Mouse (Mus musculus): ENCODE results near the gene Rasgrf1.
"Not testable (repeated sequence)": the region's sequence is repeated elsewhere in the genome, so short reads cannot be mapped to it uniquely, and the experiment has no call there.

Gene Rasgrf1

GRCm38 (mm10) chr9:90036313-90036712 is 126.6 kb downstream of the Rasgrf1 start:
- DNase-seq (ENCODE audit: low spot score in 2 of 2), result no peak

GRCm38 (mm10) chr9:90038535-90038934 is 128.8 kb downstream of the Rasgrf1 start:
- no peak for DNase-seq (ENCODE audit: low spot score in 2 of 2)

GRCm38 (mm10) chr9:90040916-90041315 is 131.2 kb downstream of the Rasgrf1 start:
- no peak for DNase-seq (ENCODE audit: low spot score in 2 of 2)

DNA sequence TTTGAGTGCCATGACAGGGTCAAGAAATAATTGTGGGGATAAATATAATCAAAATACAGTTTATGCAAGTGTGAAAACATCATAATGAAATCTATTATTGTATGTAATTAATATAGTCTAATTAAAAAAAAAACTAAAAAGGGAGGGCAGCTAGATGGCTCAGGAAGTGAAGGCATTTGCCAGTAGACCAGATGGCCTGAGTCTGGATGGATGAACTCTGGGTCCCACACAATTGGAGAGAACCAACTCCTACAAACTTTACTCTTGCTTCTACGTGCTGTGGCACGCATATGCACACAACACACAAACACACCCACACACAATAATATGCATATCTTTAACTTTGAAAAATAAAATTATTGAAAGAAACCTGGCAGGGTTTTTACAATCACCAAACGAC is 131.8 kb downstream of the Rasgrf1 start:
- no peak for DNase-seq (ENCODE audit: low spot score in 2 of 2)

- DNase-seq (ENCODE audit: low spot score in 2 of 2), result not testable (repeated sequence)
Observed at GRCm38 (mm10) chr9:90042906-90043305, 133.2 kb downstream of the Rasgrf1 start.

GRCm38 (mm10) chr9:90045191-90045590 is 135.5 kb downstream of the Rasgrf1 start:
- DNase-seq (ENCODE audit: low spot score in 2 of 2), result no peak

- DNase-seq (ENCODE audit: low spot score in 2 of 2), result no peak
Observed at GRCm38 (mm10) chr9:90047937-90048627, 138.4 kb downstream of the Rasgrf1 start.

DNA sequence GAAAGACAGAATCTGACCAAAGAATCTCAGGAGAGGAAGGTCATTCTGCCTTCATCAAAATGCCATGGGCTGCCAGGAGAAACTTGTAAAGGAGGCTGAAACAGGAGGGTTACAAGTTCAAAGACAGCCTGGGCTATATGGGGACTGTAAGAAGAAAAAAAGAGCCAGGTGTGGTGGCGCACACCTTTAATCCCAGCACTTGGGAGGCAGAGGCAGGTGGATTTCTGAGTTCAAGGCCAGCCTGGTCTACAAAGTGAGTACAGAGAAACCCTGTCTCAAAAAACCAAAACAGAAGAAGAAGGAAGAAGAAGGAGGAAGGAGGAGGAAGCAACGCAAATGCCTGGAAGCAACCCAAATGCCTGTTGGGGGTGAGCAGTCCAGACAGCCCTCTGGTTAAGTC is 144.1 kb downstream of the Rasgrf1 start, which contains the start of gene Ctsh:
TSS of gene Ctsh (plus strand) at position 301 of the 400 bp plus-strand sequence.
- no peak for DNase-seq (ENCODE audit: low spot score in 2 of 2)

DNA sequence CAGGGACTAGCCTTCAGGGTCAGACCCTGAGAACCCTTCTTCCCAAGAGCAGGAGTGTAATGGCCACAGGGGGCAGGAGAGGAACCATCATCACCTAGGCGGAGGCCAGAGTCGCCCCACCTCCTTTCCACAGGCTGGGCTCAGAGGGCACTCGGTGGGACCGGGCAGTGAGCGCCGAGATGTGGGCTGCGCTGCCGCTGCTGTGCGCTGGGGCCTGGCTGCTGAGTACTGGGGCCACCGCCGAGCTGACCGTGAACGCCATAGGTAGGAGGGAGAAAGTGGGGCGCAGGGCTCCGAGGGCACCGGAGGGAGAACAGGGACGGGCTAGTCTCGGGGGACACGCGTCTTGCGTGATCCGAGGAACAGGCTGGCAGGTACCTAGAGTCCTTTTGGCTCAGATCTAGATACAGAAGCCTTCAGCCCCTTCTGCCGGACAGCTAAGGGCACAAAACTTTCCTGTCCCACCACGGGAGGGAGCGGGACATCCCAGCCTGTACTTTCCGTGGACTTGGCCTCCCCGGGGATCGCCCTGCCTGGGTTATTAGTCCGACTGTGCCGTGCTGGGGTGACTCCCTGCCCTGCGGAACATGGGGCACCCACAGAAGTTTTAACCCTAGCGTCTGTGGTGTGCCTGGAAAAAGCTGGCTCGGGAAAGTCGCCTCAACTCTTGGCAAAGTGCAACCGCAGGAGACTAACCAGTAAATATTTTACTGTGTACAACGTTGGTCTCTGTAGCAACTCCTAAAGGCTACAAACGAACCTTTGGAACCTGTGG is 144.8 kb downstream of the Rasgrf1 start:
- peak; percentile 38 for DNase-seq (ENCODE audit: low spot score in 2 of 2)

DNA sequence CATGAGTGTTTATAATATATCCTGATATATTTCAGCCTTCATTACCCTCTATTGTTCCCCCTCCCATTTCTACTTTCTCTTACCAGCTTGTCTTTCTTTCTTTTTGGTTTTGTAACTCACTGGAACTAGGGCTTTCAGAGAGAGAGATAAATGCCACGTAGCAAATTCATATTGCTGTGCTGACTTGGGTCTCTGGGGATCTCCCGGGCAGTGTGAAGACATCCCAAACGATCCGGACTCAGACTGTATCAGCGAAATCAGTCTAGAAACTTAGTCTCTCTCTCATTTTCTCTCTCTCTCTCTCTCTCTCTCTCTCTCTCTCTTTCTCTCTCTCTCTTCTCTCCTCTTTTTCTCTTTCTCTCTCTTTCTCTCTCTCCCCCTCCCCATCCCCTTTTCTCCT is 145.7 kb downstream of the Rasgrf1 start:
- DNase-seq (ENCODE audit: low spot score in 2 of 2), result no peak

DNA sequence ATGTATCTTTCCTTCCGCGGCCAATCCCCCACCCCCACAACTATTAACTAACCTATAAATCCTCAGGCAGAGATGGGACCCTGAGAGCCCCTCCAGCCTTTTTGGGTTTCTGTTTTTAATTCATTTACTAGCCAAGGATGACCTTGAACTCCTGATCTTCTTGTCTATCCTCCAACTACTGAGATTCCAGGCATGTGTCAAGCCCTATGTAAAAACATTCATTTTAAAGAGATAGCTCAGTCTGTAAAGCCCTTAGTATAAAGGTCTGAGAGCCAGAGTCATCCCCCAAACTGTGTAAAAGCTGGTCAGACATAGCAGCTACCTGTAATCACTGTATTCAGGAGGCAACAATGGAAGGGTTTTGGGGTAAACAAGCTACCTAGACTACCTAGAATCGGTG is 146.2 kb downstream of the Rasgrf1 start:
- no peak for DNase-seq (ENCODE audit: low spot score in 2 of 2)

GRCm38 (mm10) chr9:90056716-90057115 is 147.0 kb downstream of the Rasgrf1 start:
- no peak for DNase-seq (ENCODE audit: low spot score in 2 of 2)

- no peak for DNase-seq (ENCODE audit: low spot score in 2 of 2)
Observed at GRCm38 (mm10) chr9:90059828-90060573, 150.3 kb downstream of the Rasgrf1 start.

GRCm38 (mm10) chr9:90060574-90060875 is 150.8 kb downstream of the Rasgrf1 start:
- DNase-seq (ENCODE audit: low spot score in 2 of 2), result no peak

DNA sequence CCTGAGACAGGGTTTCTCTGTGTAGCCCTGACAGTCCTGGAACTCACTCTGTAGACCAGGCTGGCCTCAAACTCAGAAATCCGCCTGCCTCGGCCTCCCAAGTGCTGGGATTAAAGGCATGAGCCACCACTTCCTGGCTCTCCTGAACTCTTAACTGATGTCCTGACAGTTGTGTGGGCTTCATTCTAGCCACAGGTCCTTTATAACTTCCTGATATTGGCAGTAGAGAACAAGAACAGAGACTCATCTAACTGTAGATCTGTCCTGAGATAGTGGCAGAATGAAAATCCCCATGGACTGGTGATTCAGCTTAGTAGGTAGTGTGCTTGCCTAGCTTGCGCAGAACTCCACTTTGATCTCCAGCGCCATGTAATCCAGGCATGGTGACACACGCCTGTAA is 151.2 kb downstream of the Rasgrf1 start:
- DNase-seq (ENCODE audit: low spot score in 2 of 2), result not testable (repeated sequence)

GRCm38 (mm10) chr9:90067341-90067740 is 157.6 kb downstream of the Rasgrf1 start:
- DNase-seq (ENCODE audit: low spot score in 2 of 2), result no peak

GRCm38 (mm10) chr9:90068786-90069185 is 159.1 kb downstream of the Rasgrf1 start:
- DNase-seq (ENCODE audit: low spot score in 2 of 2), result peak in 1 of 2 experiments; percentile 9

- no peak for DNase-seq (ENCODE audit: low spot score in 2 of 2)
Observed at GRCm38 (mm10) chr9:90069485-90069884, 159.8 kb downstream of the Rasgrf1 start.

- DNase-seq (ENCODE audit: low spot score in 2 of 2), result no peak
Observed at GRCm38 (mm10) chr9:90070174-90070573, 160.5 kb downstream of the Rasgrf1 start.

GRCm38 (mm10) chr9:90075336-90075735 is 165.6 kb downstream of the Rasgrf1 start:
- no peak for DNase-seq (ENCODE audit: low spot score in 2 of 2)

- no peak for DNase-seq (ENCODE audit: low spot score in 2 of 2)
Observed at GRCm38 (mm10) chr9:90076131-90076530, 166.4 kb downstream of the Rasgrf1 start.
